Mouse (Mus musculus) left cerebral cortex, adult 2 months (tissue): Measurements from ENCODE around the gene Rhoh. TPM values are rescaled to one million over a fixed set of nuclear protein-coding genes. Genes with fewer than 3 reads are reported as not detected.

ENCODE experiments used
- DNase-seq, 2 experiments: peaks; one replicate each; pipeline ENCODE4 v3.0.0; 2021 to 2022; ENCODE audit warnings: low spot score in 2 of 2, mixed read lengths in 1 of 2; ENCODE audit errors: extremely low spot score in 1 of 2
- H3K27ac ChIP-seq: fragments of 200-600 bp; 2 replicates; pipeline ENCODE4 v1.8.1; 2022
- H3K4me3 ChIP-seq: fragments of 200-600 bp; 2 replicates; pipeline ENCODE4 v1.8.1; 2022
- CTCF ChIP-seq: fragments of 200-600 bp; IDR thresholded peaks from 2 replicates; pipeline ENCODE4 v1.8.1; 2022; ENCODE audit warnings: antibody characterized with exemption, mild to moderate bottlenecking, moderate library complexity
- intact Hi-C: fragments of 180-260 bp; cut with DNase I; formaldehyde crosslinking; loops from one replicate; pipeline ENCODE4 v1.15.1; 2025
- total RNA-seq, 2 experiments: library from RNA; stranded (reverse); gene quantifications; 2 replicates each; pipeline ENCODE4 v1.2.3; 2021

Rhoh gene
- total RNA-seq, 2 experiments from 2014 or later = 0.63 to 0.84 TPM

DNA sequence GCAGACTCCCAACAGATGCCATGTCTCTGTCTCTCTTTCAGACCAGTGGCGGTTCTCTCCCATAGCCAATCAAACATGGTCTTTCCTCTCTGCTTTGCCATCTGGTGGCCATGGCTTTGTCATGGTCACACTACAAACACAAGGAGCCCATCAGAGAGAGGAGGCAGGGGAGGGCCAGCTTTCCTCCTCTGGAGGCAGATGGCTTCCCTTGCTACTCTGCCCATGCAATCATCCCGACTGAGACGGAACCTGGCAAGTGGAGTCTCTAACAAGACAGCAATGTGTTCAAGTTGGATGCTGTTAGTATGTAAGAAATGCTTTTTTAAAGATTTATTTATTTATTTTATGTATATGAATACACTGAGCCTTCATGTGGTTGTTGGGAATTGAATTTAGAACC is 58.9 kb downstream of the Rhoh start:
- intact Hi-C loops = no loop called here
- TF ChIP-seq CTCF = no peak
- Histone ChIP-seq H3K4me3 (no peak overlapping the region), H3K27ac (no peak overlapping the region)
- DNase-seq = no peak

GRCm38 (mm10) chr5:65920701-65921426 is 59.9 kb downstream of the Rhoh start:
- DNase-seq = no peak
- Histone ChIP-seq H3K27ac (no peak overlapping the region), H3K4me3 (no peak overlapping the region)
- intact Hi-C loops = no loop called here
- no peak for TF ChIP-seq CTCF

- H3K4me3 ChIP-seq = no peak overlapping the region
- no peak for TF ChIP-seq CTCF
- intact Hi-C loops = no loop called here
- no peak overlapping the region for H3K27ac ChIP-seq
- no peak for DNase-seq
Measured at GRCm38 (mm10) chr5:65921477-65922138, 60.6 kb downstream of the Rhoh start.

DNA sequence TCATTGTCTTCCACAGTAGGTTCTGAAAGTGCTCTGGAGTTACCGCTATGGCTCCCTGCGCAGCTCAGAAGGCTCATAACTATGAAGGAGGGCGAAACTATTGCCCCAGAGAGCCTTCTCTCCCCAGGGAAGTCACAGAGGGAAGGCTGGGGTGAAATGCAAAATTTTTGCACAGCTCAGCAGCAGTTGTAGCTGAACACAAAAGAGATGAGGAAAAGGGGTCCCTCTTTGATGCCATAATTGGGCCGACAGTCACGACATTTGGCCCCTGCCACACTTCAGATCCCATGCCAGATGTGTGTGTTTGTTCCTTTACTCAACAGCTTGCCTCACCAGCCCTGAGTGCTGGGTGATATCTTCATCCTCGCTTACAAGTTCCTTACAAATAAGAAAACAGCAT is 65.7 kb downstream of the Rhoh start:
- no peak for TF ChIP-seq CTCF
- intact Hi-C loops = no loop called here
- Histone ChIP-seq H3K27ac (no peak overlapping the region), H3K4me3 (no peak overlapping the region)
- no peak for DNase-seq

DNA sequence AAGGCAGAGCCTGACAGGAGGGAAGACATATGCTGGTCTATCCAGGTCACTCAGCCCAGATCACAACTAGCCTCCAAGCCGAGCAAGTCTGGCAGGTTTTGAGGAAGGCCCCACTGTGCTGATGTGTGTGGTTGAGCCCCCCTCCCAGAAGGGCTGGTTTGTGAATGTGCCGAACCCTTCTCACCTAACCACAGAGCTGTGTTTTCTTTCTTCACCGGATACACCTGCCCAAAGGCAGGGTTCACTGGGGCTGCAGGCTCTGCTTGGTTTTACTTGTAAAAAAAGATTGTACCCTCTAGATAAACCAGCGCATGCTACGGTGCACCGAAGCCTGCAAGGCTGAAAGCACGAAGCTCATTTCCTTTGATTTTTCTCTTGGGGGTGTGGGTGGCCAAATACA is 68.1 kb downstream of the Rhoh start:
- no peak for TF ChIP-seq CTCF
- DNase-seq = no peak
- H3K27ac ChIP-seq = no peak overlapping the region
- intact Hi-C loops = no loop called here
- no peak overlapping the region for H3K4me3 ChIP-seq

- Histone ChIP-seq H3K4me3 (no peak overlapping the region), H3K27ac (no peak overlapping the region)
- intact Hi-C loops = no loop called here
- no peak for TF ChIP-seq CTCF
- no peak for DNase-seq
Measured at GRCm38 (mm10) chr5:65930171-65930570, 69.2 kb downstream of the Rhoh start.

DNA sequence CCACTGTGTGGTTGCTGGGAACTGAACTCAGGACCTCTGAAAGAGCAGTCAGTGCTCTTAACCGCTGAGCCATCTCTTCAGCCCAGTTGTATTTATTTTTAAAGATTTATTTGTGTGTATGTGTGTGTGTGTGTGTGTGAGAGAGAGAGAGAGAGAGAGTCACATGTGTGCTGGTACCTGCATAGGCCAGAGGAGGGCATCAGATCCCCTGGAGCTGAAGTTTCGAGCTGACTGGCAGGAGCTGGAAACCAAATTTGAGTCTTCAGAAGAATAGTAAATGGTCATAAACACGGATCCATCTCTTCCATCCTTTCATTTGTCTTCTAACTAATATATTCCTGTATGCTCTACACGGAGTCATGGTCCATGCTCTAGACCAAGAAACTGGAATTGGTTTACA is 72.2 kb downstream of the Rhoh start:
- H3K27ac ChIP-seq = no peak overlapping the region
- intact Hi-C loops = no loop called here
- no peak for DNase-seq
- TF ChIP-seq CTCF = no peak
- H3K4me3 ChIP-seq = no peak overlapping the region

GRCm38 (mm10) chr5:65933764-65934163 is 72.8 kb downstream of the Rhoh start:
- no peak overlapping the region for H3K27ac ChIP-seq
- no peak for DNase-seq
- no peak for TF ChIP-seq CTCF
- H3K4me3 ChIP-seq = no peak overlapping the region
- intact Hi-C loops = no loop called here

DNA sequence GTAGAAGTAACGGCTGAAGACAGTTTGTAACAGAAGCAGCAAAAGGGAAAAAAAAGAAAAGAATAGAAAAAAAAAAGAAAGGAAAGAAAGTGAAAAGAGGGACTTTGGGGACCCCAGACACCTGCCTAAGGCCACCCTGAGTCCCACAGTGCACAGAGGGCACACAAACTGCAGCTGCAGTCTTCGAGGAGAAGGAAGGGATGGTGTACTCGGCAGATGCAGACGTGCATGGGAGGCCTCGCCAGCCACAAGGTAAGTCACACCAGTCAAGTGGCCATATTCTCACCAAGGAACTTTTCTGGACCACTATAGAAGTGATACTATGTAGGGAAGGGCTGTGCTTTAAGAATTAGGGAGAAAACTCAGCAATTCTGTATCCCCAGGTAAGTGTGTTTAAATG is 73.8 kb downstream of the Rhoh start, which contains the start of gene Chrna9:
Gene Chrna9, plus strand, starts transcription at position 139 of the 400 bp plus-strand sequence.
- H3K27ac ChIP-seq = no peak within 1 kb of the TSS
- intact Hi-C loops = loop anchor here (5.0 kb wide), 2 partner anchors 172 to 232 kb away; partner anchors contain the start of gene N4bp2
- no peak within 1 kb of the TSS for H3K4me3 ChIP-seq
- DNase-seq = no peak
- TF ChIP-seq CTCF = no peak

GRCm38 (mm10) chr5:65937011-65937726 is 76.2 kb downstream of the Rhoh start:
- Histone ChIP-seq H3K27ac (no peak overlapping the region), H3K4me3 (no peak overlapping the region)
- no peak for TF ChIP-seq CTCF
- DNase-seq = no peak
- intact Hi-C loops = loop anchor here (5.0 kb wide), 2 partner anchors 175 to 235 kb away; partner anchors contain the start of gene N4bp2

DNA sequence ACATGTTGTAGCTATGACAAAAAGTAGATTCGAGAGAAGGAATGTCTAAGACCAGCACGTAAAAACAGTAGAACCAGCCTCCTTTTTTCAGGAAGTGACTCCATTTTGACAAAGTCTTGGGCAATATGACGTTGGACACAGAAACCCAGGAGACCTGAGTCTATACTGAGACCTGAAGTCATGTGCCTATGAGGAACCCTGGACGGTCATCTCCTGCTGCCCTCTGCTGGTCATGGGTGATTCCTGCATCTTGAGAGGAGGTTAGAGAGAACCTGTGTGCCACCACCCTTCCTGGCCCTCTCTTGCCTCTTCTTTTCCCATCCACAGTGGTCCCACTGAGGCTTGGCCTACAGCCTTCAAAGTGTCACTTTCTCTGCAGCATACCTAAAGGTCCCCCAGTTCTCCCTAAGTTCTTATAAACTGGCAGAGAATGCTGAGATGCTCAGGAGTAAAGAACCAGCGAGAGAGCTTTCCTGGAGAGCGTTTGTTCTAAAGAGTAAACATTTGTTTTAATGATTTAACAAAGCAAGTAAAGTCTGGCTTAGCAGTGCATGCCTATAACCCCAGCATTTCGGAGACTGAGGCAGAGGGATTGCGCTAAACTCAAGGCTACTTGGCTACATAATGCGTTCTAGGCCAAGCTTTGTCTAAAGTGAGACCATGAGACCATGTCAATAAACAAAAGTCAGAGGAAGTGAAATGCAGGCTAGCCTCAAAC is 77.1 kb downstream of the Rhoh start:
- no peak overlapping the region for H3K4me3 ChIP-seq
- peak; percentile 74 to 81 for DNase-seq
- intact Hi-C loops = loop anchor here (1.0 to 5.0 kb wide), 3 partner anchors 115 to 236 kb away; partner anchors contain the start of gene N4bp2
- no peak overlapping the region for H3K27ac ChIP-seq
- TF ChIP-seq CTCF = peak; percentile 89

- Histone ChIP-seq H3K27ac (no peak overlapping the region), H3K4me3 (no peak overlapping the region)
- no peak for TF ChIP-seq CTCF
- intact Hi-C loops = no loop called here
- no peak for DNase-seq
Measured at GRCm38 (mm10) chr5:65941145-65941544, 80.1 kb downstream of the Rhoh start.

Other genes with a start within 250 kb of the Rhoh start
- gene Pds5a, start 162.9 kb upstream of the Rhoh start, total RNA-seq = 10 to 100 TPM; 77.8 to 79.1 TPM
- 1 to 10 TPM; 6.4 to 7.7 TPM for gene N4bp2, start 97.7 kb upstream of the Rhoh start, total RNA-seq
- gene Chrna9, start 73.7 kb downstream of the Rhoh start, total RNA-seq = not detected
- gene 9130230L23Rik, start 143.1 kb downstream of the Rhoh start, total RNA-seq = not detected